Mouse (Mus musculus): ENCODE measurements around the gene Man1a2. TPM values are rescaled to one million over a fixed set of nuclear protein-coding genes. Genes with fewer than 3 reads are reported as not detected.
A peak's percentile ranks its signal among the peaks of the same experiment; 100 is the strongest.

Gene Man1a2
- total and polyA plus RNA-seq, 3 experiments, result 27.1 to 261 (median 33.2) TPM

DNA sequence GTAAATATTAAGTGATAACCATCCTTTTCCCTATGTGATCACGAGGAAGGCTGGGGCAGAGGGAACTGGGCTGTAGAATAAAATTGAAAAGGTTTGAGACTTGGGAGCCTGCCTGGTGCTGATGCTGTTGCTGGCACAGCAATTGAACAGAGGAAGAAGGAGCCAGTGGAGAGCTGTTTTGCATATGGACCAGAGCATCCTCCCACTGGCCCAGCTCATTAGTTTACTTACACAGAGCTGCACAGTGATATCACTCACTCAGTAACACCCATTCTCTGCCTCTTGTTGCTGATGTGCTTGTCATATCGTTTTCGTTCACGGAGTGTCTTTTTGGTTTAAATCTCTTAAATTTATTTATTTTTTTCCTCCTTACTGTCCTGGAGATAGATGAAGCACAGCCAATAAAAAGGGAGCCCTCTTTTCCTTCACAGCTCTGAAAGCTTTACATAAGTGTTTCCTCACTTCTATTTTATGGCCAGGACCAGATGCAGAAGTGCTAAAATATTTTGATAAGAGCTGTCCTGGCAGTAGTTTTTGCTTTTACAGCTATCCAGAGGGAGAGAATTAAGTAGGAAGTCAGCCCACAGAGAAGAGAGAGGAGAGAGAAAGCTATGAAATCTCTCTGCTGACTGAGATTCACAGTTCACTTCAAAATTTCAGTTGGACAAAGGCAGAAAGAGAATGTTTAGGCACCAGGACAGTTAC lies 42.9 kb upstream of the Man1a2 start:
- H3K27me3 ChIP-seq (ENCODE audit: control insufficient read depth in 1 of 2, insufficient read depth in 2 of 2, low read length in 2 of 2), result peaks cover 0 to 1% of the 10 kb centered on the region in 2 experiments; a peak in 1 of 4 replicates
- no peak overlapping the region for H3K27ac ChIP-seq (ENCODE audit: control insufficient read depth, low read depth, low read length)
- H3K9me3 ChIP-seq (replicated peaks; ENCODE audit: insufficient read depth, low read length), result no peaks in the 10 kb centered on the region
- H3K36me3 ChIP-seq (ENCODE audit: control insufficient read depth in 1 of 2, insufficient read depth in 2 of 2, low read length in 2 of 2), result peaks cover 0 to 6% of the 10 kb centered on the region in 2 experiments; a peak in 2 of 4 replicates
- no peak for DNase-seq (ENCODE audit: low read depth, low spot score)
- TF ChIP-seq ZKSCAN1 (IDR thresholded peaks at IDR 0.05; ENCODE audit: low read depth, low read length) (no peak), POLR2AphosphoS5 (IDR thresholded peaks at IDR 0.05; ENCODE audit: borderline replicate concordance, low read depth, low read length) (no peak), MEF2A (IDR thresholded peaks at IDR 0.05; ENCODE audit: extremely low read depth, insufficient replicate concordance, low read depth, low read length, poor library complexity, severe bottlenecking) (no peak), RAD21 (IDR thresholded peaks at IDR 0.05; ENCODE audit: low read depth, low read length) (no peak), HCFC1 (IDR thresholded peaks at IDR 0.05; ENCODE audit: low read depth, low read length) (no peak), TBP (IDR thresholded peaks at IDR 0.05; ENCODE audit: low read depth, low read length) (no peak), ZMIZ1 (IDR thresholded peaks at IDR 0.05; ENCODE audit: low read depth, low read length) (no peak), BHLHE40 (IDR thresholded peaks at IDR 0.05; ENCODE audit: borderline replicate concordance, low read depth, low read length) (no peak), MYC (IDR thresholded peaks at IDR 0.05; ENCODE audit: low read depth, low read length) (no peak), POLR2A (IDR thresholded peaks at IDR 0.05; ENCODE audit: control insufficient read depth in 1 of 2, insufficient read depth in 1 of 2, low read depth in 1 of 2, low read length in 2 of 2, poor library complexity in 1 of 2) (no peak), JUND (IDR thresholded peaks at IDR 0.05; ENCODE audit: low read depth, low read length) (no peak), ZC3H11A (IDR thresholded peaks at IDR 0.05; ENCODE audit: low read depth, low read length) (no peak), TCF12 (IDR thresholded peaks at IDR 0.05; ENCODE audit: low read depth, low read length) (no peak), MAZ (IDR thresholded peaks at IDR 0.05; ENCODE audit: low read depth, low read length) (no peak)
- no peaks in the 10 kb centered on the region for H3K79me2 ChIP-seq (ENCODE audit: control insufficient read depth, insufficient read depth, low read length, poor library complexity)
- no peak overlapping the region for H3K9ac ChIP-seq (ENCODE audit: control insufficient read depth, low read depth, low read length, poor library complexity, severe bottlenecking)
- peaks cover 0 to 10% of the 10 kb centered on the region in 2 experiments; a peak in 2 of 4 replicates for H3K4me1 ChIP-seq (ENCODE audit: control insufficient read depth in 1 of 2, insufficient read depth in 2 of 2, low read length in 2 of 2)
- no peak overlapping the region for H3K4me3 ChIP-seq (ENCODE audit: control insufficient read depth in 1 of 2, insufficient read depth in 1 of 2, low read depth in 2 of 2, low read length in 2 of 2)

DNA sequence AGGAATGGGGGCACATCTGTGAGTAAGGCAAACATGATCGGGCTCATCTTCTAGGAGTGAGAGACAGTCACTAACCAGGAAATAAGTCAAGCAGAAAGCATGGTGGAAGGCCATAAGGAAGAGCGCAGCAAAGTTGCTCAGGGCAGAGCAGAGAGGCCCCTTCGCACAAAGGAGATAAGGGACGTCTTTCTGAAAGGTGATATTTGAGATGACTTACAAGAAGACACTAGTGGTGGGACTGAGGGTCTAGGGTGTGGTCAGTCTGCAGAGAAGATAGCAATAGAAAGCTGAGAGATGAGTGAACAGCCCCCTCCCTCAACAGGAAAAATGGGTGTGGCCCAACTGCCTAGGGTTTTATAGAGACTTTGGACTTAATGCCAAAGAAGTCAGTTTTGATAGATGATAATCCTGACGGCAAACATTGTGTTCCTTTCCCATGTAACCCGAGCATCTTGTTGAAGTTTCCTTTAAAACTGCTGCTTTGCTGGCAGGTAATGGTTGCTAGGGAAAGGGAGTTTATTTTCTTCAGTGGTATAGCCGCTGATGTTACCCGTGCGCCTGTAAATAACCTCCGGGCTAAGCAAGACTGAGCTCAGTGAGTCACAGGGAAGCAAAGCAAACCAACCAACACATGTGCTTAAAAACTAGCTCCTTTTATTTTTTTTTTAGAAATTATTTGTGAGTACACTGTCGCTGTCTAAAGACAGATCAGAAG lies 40.8 kb upstream of the Man1a2 start:
- TF ChIP-seq ETS1 (IDR thresholded peaks at IDR 0.05; ENCODE audit: low read depth, low read length) (no peak), CHD2 (IDR thresholded peaks at IDR 0.05; ENCODE audit: low read length) (no peak), EP300 (IDR thresholded peaks at IDR 0.05; ENCODE audit: low read depth in 1 of 2, low read length in 2 of 2) (peak; percentile 8 to 59; a peak in 2 of 4 replicates), ZKSCAN1 (IDR thresholded peaks at IDR 0.05; ENCODE audit: low read depth, low read length) (no peak), SIN3A (IDR thresholded peaks at IDR 0.05; ENCODE audit: low read length) (no peak), POLR2AphosphoS2 (IDR thresholded peaks at IDR 0.05; ENCODE audit: low read length) (no peak), MYB (IDR thresholded peaks at IDR 0.05; ENCODE audit: low read depth, low read length) (peak; percentile 33; the same call in 1 of the 2 replicates), CHD1 (IDR thresholded peaks at IDR 0.05; ENCODE audit: low read depth, low read length) (no peak), ZNF384 (IDR thresholded peaks at IDR 0.05; ENCODE audit: low read depth, low read length) (no peak), TCF12 (IDR thresholded peaks at IDR 0.05; ENCODE audit: low read depth, low read length) (no peak), NRF1 (IDR thresholded peaks at IDR 0.05; ENCODE audit: insufficient read depth, low read depth, low read length, poor library complexity, severe bottlenecking) (no peak), MAZ (IDR thresholded peaks at IDR 0.05; ENCODE audit: low read depth, low read length) (0 out of 2 replicates have a peak, but pooled peaks have one; percentile 27), TAL1 (IDR thresholded peaks at IDR 0.05; ENCODE audit: low read length) (no peak), ZMIZ1 (IDR thresholded peaks at IDR 0.05; ENCODE audit: low read depth, low read length) (no peak), GATA1 (IDR thresholded peaks at IDR 0.05; ENCODE audit: low read depth, low read length) (peak; percentile 64; the same call in 1 of the 2 replicates), POLR2AphosphoS5 (IDR thresholded peaks at IDR 0.05; ENCODE audit: borderline replicate concordance, low read depth, low read length) (no peak), MEF2A (IDR thresholded peaks at IDR 0.05; ENCODE audit: extremely low read depth, insufficient replicate concordance, low read depth, low read length, poor library complexity, severe bottlenecking) (no peak), MYC (IDR thresholded peaks at IDR 0.05; ENCODE audit: low read depth, low read length) (no peak)
- Histone ChIP-seq H3K27ac (ENCODE audit: control insufficient read depth, low read depth, low read length) (peak overlapping the region; percentile 41), H3K27me3 (ENCODE audit: control insufficient read depth in 1 of 2, insufficient read depth in 2 of 2, low read length in 2 of 2) (no peaks in the 10 kb centered on the region), H3K79me2 (ENCODE audit: control insufficient read depth, insufficient read depth, low read length, poor library complexity) (no peaks in the 10 kb centered on the region), H3K36me3 (ENCODE audit: control insufficient read depth in 1 of 2, insufficient read depth in 2 of 2, low read length in 2 of 2) (peaks cover 0 to 6% of the 10 kb centered on the region in 2 experiments; a peak in 2 of 4 replicates), H3K4me1 (ENCODE audit: control insufficient read depth in 1 of 2, insufficient read depth in 2 of 2, low read length in 2 of 2) (peaks cover 0 to 10% of the 10 kb centered on the region in 2 experiments; a peak in 2 of 4 replicates), H3K4me3 (ENCODE audit: control insufficient read depth in 1 of 2, insufficient read depth in 1 of 2, low read depth in 2 of 2, low read length in 2 of 2) (no peak overlapping the region), H3K9ac (ENCODE audit: control insufficient read depth, low read depth, low read length, poor library complexity, severe bottlenecking) (no peak overlapping the region), H3K9me3 (replicated peaks; ENCODE audit: insufficient read depth, low read length) (no peaks in the 10 kb centered on the region)
- DNase-seq (ENCODE audit: low read depth, low spot score), result peak; percentile 69
